Mouse (Mus musculus): ENCODE results near the gene Pls1.

DNA sequence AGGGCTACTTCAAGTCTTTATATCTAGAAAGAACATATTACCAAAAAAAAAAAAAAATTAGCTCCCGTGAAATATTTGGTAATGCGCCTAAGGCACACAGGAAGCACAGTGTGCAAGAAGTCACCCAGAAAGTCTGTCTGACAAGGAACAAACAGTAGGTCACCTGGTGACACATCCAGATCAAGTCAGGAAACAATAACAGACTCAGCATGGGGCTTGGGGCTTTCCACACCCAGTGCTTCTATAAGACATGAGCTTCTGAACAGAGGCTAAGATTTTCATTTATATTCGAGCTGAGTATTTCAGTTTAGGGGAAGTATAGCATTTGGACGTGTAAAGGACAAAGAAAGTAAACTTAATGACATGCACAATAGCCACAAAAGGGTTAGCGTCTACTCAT lies 49.3 kb downstream of the Pls1 start:
- TF ChIP-seq CTCF (IDR thresholded peaks at IDR 0.05; ENCODE audit: insufficient read depth, low read depth, low read length) (no peak), POLR2A (IDR thresholded peaks at IDR 0.05; ENCODE audit: insufficient read depth, low read depth, low read length) (no peak)

All from olfactory bulb, adult 2 months (tissue).